Mouse (Mus musculus) layer of hippocampus, adult 9-11 months (tissue): ENCODE data around the gene Ppif.

Experiments used
- DNase-seq: peaks from one replicate; pipeline ENCODE4 v3.0.0; 2022

Gene Ppif

DNA sequence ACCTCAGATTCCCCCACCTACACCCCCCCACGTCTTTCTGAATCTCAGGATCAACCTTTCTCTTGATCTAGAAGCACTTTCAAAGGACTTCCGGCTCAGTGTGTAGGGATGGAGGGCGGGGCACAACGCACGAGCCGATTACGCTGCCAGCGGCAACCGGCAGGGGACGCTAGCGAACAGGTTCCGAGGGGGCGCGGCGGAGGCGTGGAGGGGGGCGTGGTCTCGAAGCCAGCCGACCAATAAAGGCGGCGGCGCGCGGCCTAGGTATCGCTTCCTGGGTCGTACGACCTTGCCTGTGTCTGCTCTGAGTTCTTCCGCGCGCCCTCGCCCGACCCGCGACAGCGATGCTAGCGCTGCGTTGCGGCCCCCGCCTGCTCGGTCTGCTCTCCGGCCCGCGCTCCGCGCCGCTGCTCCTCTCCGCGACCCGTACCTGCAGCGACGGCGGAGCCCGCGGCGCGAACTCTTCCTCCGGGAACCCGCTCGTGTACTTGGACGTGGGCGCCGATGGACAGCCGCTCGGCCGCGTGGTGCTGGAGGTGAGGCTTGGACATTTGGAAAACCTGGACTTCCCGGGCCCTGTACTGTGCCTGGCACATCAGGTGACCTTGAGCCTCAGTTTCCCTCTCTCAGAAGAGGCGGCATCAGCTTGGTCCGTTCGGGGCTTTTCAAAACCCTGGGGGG lies at the start of gene Ppif:
Gene Ppif, plus strand, starts transcription at position 267 of the 681 bp plus-strand sequence.
- peak; percentile 96 for DNase-seq

GRCm38 (mm10) chr14:25645717-25646116 lies 48.2 kb upstream of the Ppif start:
- no peak for DNase-seq

GRCm38 (mm10) chr14:25646161-25646621 lies 47.8 kb upstream of the Ppif start:
- peak; percentile 56 for DNase-seq

GRCm38 (mm10) chr14:25651131-25651530 lies 42.8 kb upstream of the Ppif start:
- DNase-seq = no peak

- DNase-seq = no peak
Measured at GRCm38 (mm10) chr14:25651905-25652304, 42.0 kb upstream of the Ppif start.

DNA sequence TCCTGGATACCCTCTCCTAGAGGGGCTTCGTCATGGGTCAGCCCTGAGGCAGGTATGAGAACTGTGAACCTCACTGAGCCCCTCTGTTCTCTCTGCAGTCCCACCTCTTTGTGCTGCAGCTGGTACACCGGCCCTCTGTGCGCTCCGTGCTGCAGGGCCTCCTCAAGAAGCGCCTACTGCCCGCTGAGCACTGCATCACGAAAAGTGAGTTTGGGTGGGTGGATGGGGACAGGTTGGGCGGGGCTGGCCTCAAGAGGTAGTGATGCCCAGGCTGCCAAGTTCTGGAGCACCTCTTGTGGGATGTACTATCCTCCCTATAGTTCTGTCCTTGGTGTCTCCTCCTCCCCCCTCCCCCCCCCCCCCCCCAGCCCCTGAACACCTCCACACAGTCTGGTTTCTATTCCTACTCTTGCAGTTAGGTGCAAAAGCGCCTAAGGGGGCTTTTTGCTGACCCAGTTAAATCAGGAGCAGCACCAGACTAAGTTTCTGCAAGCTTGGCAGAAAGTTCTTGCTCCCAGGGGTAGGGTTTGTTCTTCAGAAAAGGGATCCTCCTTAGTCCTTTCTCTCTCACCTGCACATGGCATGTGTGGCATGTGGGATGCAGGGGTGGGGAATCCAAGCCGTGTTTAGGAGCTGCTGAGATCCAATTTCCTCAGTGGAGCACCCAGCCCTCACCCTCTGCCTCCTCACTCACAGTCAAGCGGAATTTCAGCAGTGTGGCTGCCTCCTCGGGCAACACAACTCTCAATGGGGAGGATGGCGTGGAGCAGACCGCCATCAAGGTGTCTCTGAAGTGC lies 39.4 kb upstream of the Ppif start:
- peak; percentile 68 for DNase-seq

- DNase-seq = no peak
Measured at GRCm38 (mm10) chr14:25660661-25661060, 33.3 kb upstream of the Ppif start.

- no peak for DNase-seq
Measured at GRCm38 (mm10) chr14:25661185-25661920, 32.6 kb upstream of the Ppif start.

DNA sequence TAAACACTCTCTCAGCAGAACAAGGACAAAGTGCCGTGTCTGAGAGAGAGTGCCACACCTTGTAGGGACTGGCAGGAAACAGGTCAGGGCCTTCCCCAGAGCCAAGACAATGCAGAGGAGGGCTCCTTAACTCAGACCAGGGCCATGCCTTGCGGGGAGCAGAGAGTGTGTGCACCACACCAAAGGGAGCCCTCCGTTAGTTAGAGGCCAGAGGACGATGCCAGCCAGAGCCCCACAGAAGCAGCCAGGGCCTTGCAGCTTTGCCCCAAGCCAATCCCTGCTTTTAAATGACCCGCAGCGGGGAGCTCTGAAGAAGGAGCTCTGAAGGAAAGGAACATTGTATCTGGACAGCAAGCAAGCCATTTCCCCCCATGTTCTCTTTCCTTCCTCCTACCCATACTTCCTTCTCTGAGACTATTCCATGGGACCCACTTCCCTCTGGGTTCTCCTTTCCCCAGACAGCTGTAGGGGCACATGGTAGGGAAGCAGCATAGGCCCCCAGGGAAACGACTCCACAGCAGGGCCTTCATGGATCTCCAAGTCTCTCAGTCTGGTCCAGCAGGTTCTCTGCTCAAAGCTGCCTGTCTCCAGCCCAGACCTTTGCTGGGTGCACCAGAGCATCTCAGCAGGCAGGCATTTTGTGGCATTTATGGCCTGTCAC lies 30.2 kb upstream of the Ppif start:
- DNase-seq = no peak

DNA sequence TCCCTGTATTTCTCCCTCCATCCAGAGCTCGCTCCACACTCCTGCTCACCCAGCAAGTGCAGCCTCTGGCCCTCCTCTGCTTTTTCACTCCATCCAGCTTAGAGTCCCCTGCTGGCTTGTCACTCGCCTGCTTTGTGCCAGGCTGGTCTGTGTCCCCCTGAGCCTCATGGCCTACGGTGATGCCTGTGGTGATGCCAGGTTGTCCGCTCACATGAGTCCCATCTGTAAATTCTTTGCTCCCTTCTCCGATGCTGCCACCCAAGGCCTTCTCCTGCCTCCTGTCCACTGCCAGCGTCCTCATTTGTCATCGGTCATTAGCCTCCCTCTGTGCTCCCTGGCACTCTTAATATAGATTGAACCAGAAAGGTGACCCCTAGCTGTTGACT lies 29.7 kb upstream of the Ppif start:
- DNase-seq = no peak

GRCm38 (mm10) chr14:25665314-25665970 lies 28.5 kb upstream of the Ppif start:
- no peak for DNase-seq

GRCm38 (mm10) chr14:25666668-25667376 lies 27.1 kb upstream of the Ppif start:
- no peak for DNase-seq

- DNase-seq = no peak
Measured at GRCm38 (mm10) chr14:25667587-25667986, 26.4 kb upstream of the Ppif start.

DNA sequence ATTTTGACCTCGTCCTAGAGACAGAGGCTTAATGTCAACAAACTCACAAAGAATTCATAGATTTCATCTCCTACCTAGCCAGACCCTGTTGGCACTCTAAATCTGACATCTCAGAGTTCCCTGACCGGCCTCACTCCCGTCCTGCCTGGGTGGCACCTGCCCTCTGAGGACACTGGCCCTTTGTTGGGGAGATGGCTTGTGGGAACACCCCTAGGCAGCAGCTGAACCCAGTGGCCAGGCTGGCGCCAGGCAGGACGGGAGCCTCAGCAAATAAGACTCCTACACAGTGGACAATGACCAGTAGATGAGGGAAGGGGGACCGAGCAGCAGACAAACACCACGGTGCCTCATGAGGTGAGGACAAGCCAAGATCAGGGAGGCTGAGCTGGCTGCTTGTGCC lies 14.3 kb upstream of the Ppif start:
- no peak for DNase-seq

DNA sequence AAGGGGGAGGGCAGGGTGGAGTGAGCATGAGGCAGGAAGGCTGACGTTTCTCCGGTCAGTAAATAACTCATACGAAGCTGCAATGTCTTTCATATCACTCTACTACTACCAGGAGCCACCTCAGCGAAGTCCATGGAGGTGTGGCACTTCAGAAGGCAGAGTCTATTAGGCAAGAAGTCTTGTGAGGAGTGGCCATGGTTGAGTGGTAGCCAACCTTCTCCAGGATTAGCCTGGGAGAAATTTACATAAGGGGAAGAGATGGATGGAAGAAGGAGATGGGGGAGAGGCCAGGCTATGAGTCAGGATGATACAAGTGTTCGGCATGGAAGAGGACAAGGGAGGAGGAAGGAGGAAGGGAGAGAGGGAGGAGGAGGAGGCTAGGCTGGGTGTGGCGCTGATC lies 11.9 kb upstream of the Ppif start:
- no peak for DNase-seq

DNA sequence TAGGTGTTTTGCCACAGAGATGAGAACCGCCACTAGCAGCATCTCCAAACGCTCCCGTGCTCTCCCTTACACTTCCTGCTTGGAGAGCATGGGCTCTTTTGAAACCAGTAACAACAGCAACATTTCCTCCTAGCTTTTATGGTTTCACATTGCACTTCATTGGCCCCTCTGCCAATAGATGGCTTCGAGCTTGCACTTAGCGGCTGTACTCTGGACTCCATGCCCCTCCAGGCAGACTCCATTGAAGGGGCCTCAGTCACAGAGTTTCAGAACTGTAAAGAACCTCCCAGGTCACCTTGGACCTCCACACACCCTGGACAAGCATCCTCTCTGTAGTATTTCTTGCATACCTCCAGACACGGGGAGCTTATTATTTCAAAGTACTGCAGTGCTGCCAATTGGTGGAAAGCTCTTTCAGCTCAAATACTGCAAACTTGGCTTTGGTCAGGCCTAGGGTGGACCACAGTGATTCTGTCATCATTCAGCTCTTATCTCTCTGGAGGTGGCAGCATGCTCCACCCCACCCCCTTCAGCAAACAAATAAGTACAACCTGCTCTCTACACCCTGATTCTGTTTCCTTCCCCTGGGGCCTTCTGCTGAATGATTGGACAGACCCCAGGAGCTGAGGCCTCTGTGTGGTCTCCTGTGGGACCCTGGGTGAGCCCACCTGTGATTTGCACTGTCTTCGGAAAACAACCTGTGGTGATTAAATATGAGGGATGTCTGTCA lies 7.6 kb upstream of the Ppif start:
- DNase-seq = no peak

GRCm38 (mm10) chr14:25686983-25687901 lies 6.7 kb upstream of the Ppif start:
- DNase-seq = no peak

GRCm38 (mm10) chr14:25693271-25693887 lies 575 bp upstream of the Ppif start:
- no peak for DNase-seq

GRCm38 (mm10) chr14:25694569-25694897 lies 579 bp downstream of the Ppif start:
- DNase-seq = no peak

GRCm38 (mm10) chr14:25695059-25695458 lies 1.1 kb downstream of the Ppif start:
- DNase-seq = no peak
